Mouse (Mus musculus) kidney, adult 2 months (tissue): ENCODE results near the gene Galnt6.

Experiments
- CTCF ChIP-seq: fragments of 200-500 bp; conservative IDR thresholded peaks from 2 replicates; pipeline ENCODE4 v1.5.1; 2011; ENCODE audit warnings: low read depth, mild to moderate bottlenecking, control low read depth, low read length, moderate library complexity, mixed read lengths; ENCODE audit not compliant: insufficient read depth, insufficient read length
- POLR2A ChIP-seq: fragments of 200-500 bp; IDR thresholded peaks from one replicate; pipeline ENCODE4 v1.6.1; 2011; ENCODE audit warnings: low read depth, low read length, control low read depth

GRCm38 (mm10) chr15:100678581-100678980 lies 50.6 kb downstream of the Galnt6 start:
- TF ChIP-seq CTCF = no peak
- no peak for TF ChIP-seq POLR2A
